Mouse (Mus musculus) spleen, adult 2 months (tissue): ENCODE measurements around the gene Pax7.

Experiments used
- CTCF ChIP-seq: fragments of 200-500 bp; IDR thresholded peaks from 2 replicates; pipeline ENCODE4 v1.5.1; 2011; ENCODE audit warnings: mild to moderate bottlenecking, inconsistent platforms; ENCODE audit not compliant: insufficient read depth, insufficient read length, insufficient replicate concordance; ENCODE audit errors: extremely low read depth
- POLR2A ChIP-seq: fragments of 200-500 bp; IDR thresholded peaks from 2 replicates; pipeline ENCODE4 v1.6.1; 2011; ENCODE audit warnings: low read depth, low read length, inconsistent platforms

- TF ChIP-seq CTCF (no peak), POLR2A (no peak)
These were observed 15.2 kb downstream of the Pax7 start for GRCm38 (mm10) chr4:139818163-139818562.
